Mouse (Mus musculus) thymus, postnatal 0 days (tissue): ENCODE data around the gene Gm1527. TPM values are rescaled to one million over a fixed set of nuclear protein-coding genes. Genes with fewer than 3 reads are reported as not detected.
"Not testable (repeated sequence)": the region's sequence is repeated elsewhere in the genome, so short reads cannot be mapped to it uniquely, and the experiment has no call there.

Source experiments
- DNase-seq: peaks from one replicate; pipeline ENCODE4 v3.0.0-alpha.2; 2015; ENCODE audit warnings: low spot score
- polyA plus RNA-seq: library from polyadenylated mRNA; unstranded; fragments of >200 nt; fragmentation: Nextera tagmentation; extraction: Ambion mirVana; gene quantifications from 2 replicates; pipeline ENCODE4 v1.2.1, GENCODE M21; 2015

Gene Gm1527
- not detected in 2 replicates for polyA plus RNA-seq

GRCm38 (mm10) chr3:28892317-28892716, at the start of gene Gm1527:
Gene Gm1527 (plus strand): TSS chr3:28892617.
- DNase-seq: no peak

GRCm38 (mm10) chr3:28843231-28843630, 49.2 kb upstream of the Gm1527 start:
- no peak for DNase-seq

GRCm38 (mm10) chr3:28847115-28847514, 45.3 kb upstream of the Gm1527 start:
- no peak for DNase-seq

- DNase-seq: not testable (repeated sequence)
These were observed 40.2 kb upstream of the Gm1527 start for GRCm38 (mm10) chr3:28852174-28852573.

GRCm38 (mm10) chr3:28859630-28860392, 32.6 kb upstream of the Gm1527 start:
- not testable (repeated sequence) for DNase-seq

GRCm38 (mm10) chr3:28896966-28897365, 4.5 kb downstream of the Gm1527 start:
- not testable (repeated sequence) for DNase-seq

- DNase-seq: no peak
These were observed 73.5 kb downstream of the Gm1527 start for GRCm38 (mm10) chr3:28965931-28966330.

GRCm38 (mm10) chr3:28968851-28969250, 76.4 kb downstream of the Gm1527 start:
- DNase-seq: peak; percentile 23

Other genes with a start within 250 kb of the Gm1527 start
- gene Slc2a2, start 194.7 kb upstream of the Gm1527 start, polyA plus RNA-seq: 0.12 and 0.22 TPM in 2 replicates
- gene Eif5a2, start 111.3 kb upstream of the Gm1527 start, polyA plus RNA-seq: 3.9 and 4.3 TPM in 2 replicates
- 474 and 526 TPM in 2 replicates for gene Rpl22l1, start 87.2 kb upstream of the Gm1527 start, polyA plus RNA-seq
- not detected in 2 replicates for gene Egfem1, start 189.4 kb downstream of the Gm1527 start, polyA plus RNA-seq